Mouse (Mus musculus): ENCODE measurements around the gene Stat5a. TPM values are rescaled to one million over a fixed set of nuclear protein-coding genes. Genes with fewer than 3 reads are reported as not detected.

Gene Stat5a
- total and polyA plus RNA-seq, 3 experiments: 17.5 to 23.6 (median 23.0) TPM

- no peak overlapping the region for H3K27ac ChIP-seq (ENCODE audit: insufficient read depth, low read depth)
- in situ Hi-C loops (cut with MboI; ENCODE audit: low pct_ligation_motif_present, low pct_unique_long_range_greater_than_20kb, low sequenced_read_pairs): no loop called here
- dilution Hi-C loops (cut with MboI; ENCODE audit: extremely low pct_ligation_motif_present, extremely low pct_unique_long_range_greater_than_20kb, low sequenced_read_pairs): no loop called here
- DNase-seq (ENCODE audit: extremely low read depth): no peak
- no peak overlapping the region for H3K9ac ChIP-seq (ENCODE audit: insufficient read depth, low read depth)
- no peaks in the 10 kb centered on the region for H3K79me2 ChIP-seq (replicated peaks; ENCODE audit: control insufficient read depth, extremely low read depth, insufficient read depth, poor library complexity, severe bottlenecking)
- H3K36me3 ChIP-seq (replicated peaks in 1 of 2; ENCODE audit: control insufficient read depth in 1 of 2, insufficient read depth in 1 of 2, low read length in 1 of 2): peaks cover 67 to 100% of the 10 kb centered on the region in 2 experiments
- H3K9me3 ChIP-seq (replicated peaks; ENCODE audit: low read length): no peaks in the 10 kb centered on the region
- no peaks in the 10 kb centered on the region for H3K27me3 ChIP-seq (replicated peaks)
- H3K4me1 ChIP-seq (ENCODE audit: control insufficient read depth in 1 of 2, insufficient read depth in 2 of 2): 0 out of 4 replicates have a peak, but pooled peaks cover 0 to 3% of the 10 kb centered on the region in 2 experiments
- TF ChIP-seq ETS1 (conservative IDR thresholded peaks at IDR 0.05; ENCODE audit: low read depth, low read length) (no peak), ZKSCAN1 (IDR thresholded peaks at IDR 0.05; ENCODE audit: borderline replicate concordance, low read depth, low read length) (no peak), POLR2AphosphoS2 (IDR thresholded peaks at IDR 0.05; ENCODE audit: low read depth, low read length) (no peak), MAFK (IDR thresholded peaks at IDR 0.05; ENCODE audit: insufficient replicate concordance, low read length) (no peak), HCFC1 (IDR thresholded peaks at IDR 0.05; ENCODE audit: low read depth, low read length) (no peak), SIN3A (IDR thresholded peaks at IDR 0.05; ENCODE audit: low read length) (no peak), IRF4 (IDR thresholded peaks at IDR 0.05; ENCODE audit: low read depth, low read length) (no peak), MXI1 (IDR thresholded peaks at IDR 0.05; ENCODE audit: low read depth, low read length) (no peak), MYC (IDR thresholded peaks at IDR 0.05; ENCODE audit: low read depth, low read length) (no peak), RAD21 (IDR thresholded peaks at IDR 0.05; ENCODE audit: low read depth, low read length) (no peak), NRF1 (IDR thresholded peaks at IDR 0.05; ENCODE audit: low read depth, low read length) (no peak), MAX (IDR thresholded peaks at IDR 0.05; ENCODE audit: low read length) (no peak), CHD2 (IDR thresholded peaks at IDR 0.05; ENCODE audit: low read length) (no peak)
- no peak overlapping the region for H3K4me2 ChIP-seq (ENCODE audit: insufficient read depth, low read depth, poor library complexity, severe bottlenecking)
- no peak overlapping the region for H3K4me3 ChIP-seq (replicated peaks in 1 of 3; ENCODE audit: low read depth in 2 of 3, low read length in 2 of 3, poor library complexity in 1 of 3)
These were observed 26.3 kb downstream of the Stat5a start for GRCm38 (mm10) chr11:100885472-100885871.

- dilution Hi-C loops (cut with MboI; ENCODE audit: extremely low pct_ligation_motif_present, extremely low pct_unique_long_range_greater_than_20kb, low sequenced_read_pairs) (no loop called here), in situ Hi-C loops (cut with MboI; ENCODE audit: low pct_ligation_motif_present, low pct_unique_long_range_greater_than_20kb, low sequenced_read_pairs) (no loop called here)
- no peak for DNase-seq (ENCODE audit: extremely low read depth)
- Histone ChIP-seq H3K36me3 (replicated peaks in 1 of 2; ENCODE audit: control insufficient read depth in 1 of 2, insufficient read depth in 1 of 2, low read length in 1 of 2) (peaks cover 72 to 100% of the 10 kb centered on the region in 2 experiments), H3K27me3 (replicated peaks) (no peaks in the 10 kb centered on the region), H3K9me3 (replicated peaks; ENCODE audit: low read length) (no peaks in the 10 kb centered on the region), H3K4me2 (ENCODE audit: insufficient read depth, low read depth, poor library complexity, severe bottlenecking) (no peak overlapping the region), H3K79me2 (replicated peaks; ENCODE audit: control insufficient read depth, extremely low read depth, insufficient read depth, poor library complexity, severe bottlenecking) (no peaks in the 10 kb centered on the region), H3K4me3 (replicated peaks in 1 of 3; ENCODE audit: low read depth in 2 of 3, low read length in 2 of 3, poor library complexity in 1 of 3) (no peak overlapping the region), H3K27ac (ENCODE audit: insufficient read depth, low read depth) (no peak overlapping the region), H3K9ac (ENCODE audit: insufficient read depth, low read depth) (no peak overlapping the region), H3K4me1 (ENCODE audit: control insufficient read depth in 1 of 2, insufficient read depth in 2 of 2) (0 out of 4 replicates have a peak, but pooled peaks cover 0 to 3% of the 10 kb centered on the region in 2 experiments)
- TF ChIP-seq ELF1 (IDR thresholded peaks at IDR 0.05; ENCODE audit: low read depth, low read length): no peak
- TF ChIP-seq POLR2AphosphoS2 (IDR thresholded peaks at IDR 0.05; ENCODE audit: low read depth, low read length): no peak
- no peak for TF ChIP-seq USF2 (conservative IDR thresholded peaks at IDR 0.05; ENCODE audit: low read depth, low read length)
- TF ChIP-seq ZNF384 (IDR thresholded peaks at IDR 0.05; ENCODE audit: low read depth, low read length): no peak
- no peak for TF ChIP-seq MEF2A (IDR thresholded peaks at IDR 0.05; ENCODE audit: borderline replicate concordance, low read depth, low read length)
- TF ChIP-seq HCFC1 (IDR thresholded peaks at IDR 0.05; ENCODE audit: low read depth, low read length): no peak
- TF ChIP-seq POLR2A (IDR thresholded peaks at IDR 0.05; ENCODE audit: low read depth, low read length): no peak
- no peak for TF ChIP-seq E2F4 (IDR thresholded peaks at IDR 0.05; ENCODE audit: insufficient replicate concordance, low read depth, low read length)
- no peak for TF ChIP-seq TBP (conservative IDR thresholded peaks at IDR 0.05; ENCODE audit: low read depth, low read length)
- TF ChIP-seq JUND (conservative IDR thresholded peaks at IDR 0.05; ENCODE audit: low read depth, low read length): no peak
- no peak for TF ChIP-seq UBTF (IDR thresholded peaks at IDR 0.05; ENCODE audit: low read depth, low read length)
- no peak for TF ChIP-seq SMC3 (IDR thresholded peaks at IDR 0.05; ENCODE audit: low read depth, low read length)
- no peak for TF ChIP-seq MAZ (IDR thresholded peaks at IDR 0.05; ENCODE audit: low read depth, low read length)
- no peak for TF ChIP-seq ETS1 (conservative IDR thresholded peaks at IDR 0.05; ENCODE audit: low read depth, low read length)
These were observed 27.1 kb downstream of the Stat5a start for GRCm38 (mm10) chr11:100886188-100886740.
